Mouse (Mus musculus) forebrain, embryonic 16.5 days (tissue): ENCODE measurements around the gene Asdurf. TPM values are rescaled to one million over a fixed set of nuclear protein-coding genes. Genes with fewer than 3 reads are reported as not detected.

Experiments used
- polyA plus RNA-seq: library from polyadenylated mRNA; unstranded; fragments of >200 nt; fragmentation: Nextera tagmentation; extraction: Ambion mirVana; gene quantifications from 2 replicates; pipeline ENCODE4 v1.2.1, GENCODE M21; 2015

The Asdurf gene
- polyA plus RNA-seq, 1 experiment from 2014 or later, result 1.9 TPM

Other genes starting within 250 kb of the Asdurf start
- gene 1700019A02Rik, start 165.0 kb downstream of the Asdurf start, polyA plus RNA-seq, result not detected in 2 replicates
- 10.0 and 13.0 TPM in 2 replicates for gene Pms1, start 55.6 kb downstream of the Asdurf start, polyA plus RNA-seq
- 48.4 and 51.5 TPM in 2 replicates for gene Ormdl1, start 55.5 kb downstream of the Asdurf start, polyA plus RNA-seq
- not detected in 2 replicates for gene Gm28778, start 55.5 kb downstream of the Asdurf start, polyA plus RNA-seq
- gene Osgepl1, start 39.0 kb downstream of the Asdurf start, polyA plus RNA-seq, result 20.9 and 24.6 TPM in 2 replicates
- gene Gm28551, start within 50 bp of the Asdurf start, polyA plus RNA-seq, result 1.7 TPM in 2 replicates
- 53.8 and 61.7 TPM in 2 replicates for gene Asnsd1, start 133 bp upstream of the Asdurf start, polyA plus RNA-seq